Mouse (Mus musculus): ENCODE measurements around the gene Xrn2. TPM values are rescaled to one million over a fixed set of nuclear protein-coding genes. Genes with fewer than 3 reads are reported as not detected.

The Xrn2 gene
- polyA plus RNA-seq, 1 experiment from 2014 or later = 30.7 TPM

DNA sequence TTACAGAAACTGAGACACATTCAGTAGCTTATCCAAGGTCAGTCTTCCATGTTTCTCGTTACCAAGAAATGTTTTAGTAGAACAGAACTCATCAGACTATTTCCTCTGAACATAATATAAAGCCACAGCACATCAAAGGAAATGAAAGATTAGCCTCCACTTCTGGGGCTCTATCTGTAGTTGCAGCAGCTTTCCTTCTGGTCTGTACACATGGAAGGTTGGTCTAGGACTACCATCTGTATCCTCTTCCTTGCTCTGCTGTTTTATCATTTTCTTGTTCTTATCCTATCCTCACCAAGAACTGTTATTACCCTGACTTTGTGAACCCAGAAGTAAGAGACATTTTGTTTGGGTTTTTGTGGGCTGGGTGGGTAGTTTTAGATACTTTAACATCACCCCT, 57.5 kb downstream of the Xrn2 start:
- Histone ChIP-seq H3K4me1 (ENCODE audit: insufficient read depth) (no peaks in the 10 kb centered on the region; the same call in 1 of the 2 replicates), H3K4me2 (ENCODE audit: low read depth, low read length) (no peak overlapping the region), H3K36me3 (replicated peaks; ENCODE audit: insufficient read depth, low read length) (peaks cover 19% of the 10 kb centered on the region), H3K27me3 (ENCODE audit: insufficient read depth, low read length) (no peaks in the 10 kb centered on the region), H3K27ac (ENCODE audit: low read depth) (no peak overlapping the region), H3K4me3 (ENCODE audit: low read depth, low read length) (no peak overlapping the region), H3K9ac (replicated peaks) (no peak overlapping the region), H3K9me3 (ENCODE audit: low read length) (no peaks in the 10 kb centered on the region)
- no peak for ATAC-seq
- 68% methylated on average over 1 of the region's 1 CpGs for WGBS (ENCODE audit: insufficient replicate concordance)
- DNase-seq = no peak
- TF ChIP-seq EP300 (IDR thresholded peaks at IDR 0.05; ENCODE audit: low read depth) (no peak), CTCF (IDR thresholded peaks at IDR 0.05; ENCODE audit: low read depth) (no peak)

DNA sequence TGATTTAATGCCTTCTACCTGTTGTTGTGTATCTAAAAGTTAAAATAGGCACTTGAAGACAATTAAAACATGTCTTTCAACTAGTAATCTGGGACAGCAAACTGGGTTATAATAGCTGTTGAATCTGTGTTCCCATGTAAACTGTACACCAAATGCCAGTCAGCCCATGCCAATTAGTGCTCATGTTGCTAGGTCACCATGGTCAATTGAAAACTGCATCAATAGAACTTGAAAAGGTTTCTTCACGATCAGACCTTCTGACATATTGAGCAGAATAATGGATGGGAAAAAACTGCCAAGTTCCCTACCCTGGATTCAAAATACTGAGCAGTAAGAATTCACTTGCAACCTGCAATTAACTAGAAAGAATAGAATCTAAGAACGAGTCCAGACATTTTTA, 61.2 kb downstream of the Xrn2 start:
- H3K4me1 ChIP-seq (ENCODE audit: insufficient read depth) = no peaks in the 10 kb centered on the region
- peaks cover 32% of the 10 kb centered on the region for H3K36me3 ChIP-seq (replicated peaks; ENCODE audit: insufficient read depth, low read length)
- no peak overlapping the region for H3K4me2 ChIP-seq (ENCODE audit: low read depth, low read length)
- H3K27me3 ChIP-seq (ENCODE audit: insufficient read depth, low read length) = no peaks in the 10 kb centered on the region
- no peak overlapping the region for H3K9ac ChIP-seq (replicated peaks)
- H3K4me3 ChIP-seq (ENCODE audit: low read depth, low read length) = no peak overlapping the region
- TF ChIP-seq EP300 (IDR thresholded peaks at IDR 0.05; ENCODE audit: low read depth) = no peak
- no peak for TF ChIP-seq CTCF (IDR thresholded peaks at IDR 0.05; ENCODE audit: low read depth)
- H3K9me3 ChIP-seq (ENCODE audit: low read length) = no peaks in the 10 kb centered on the region
- H3K27ac ChIP-seq (ENCODE audit: low read depth) = no peak overlapping the region
- 82% methylated on average over 2 of the region's 2 CpGs for WGBS (ENCODE audit: insufficient replicate concordance)
- no peak for ATAC-seq
- no peak for DNase-seq

DNA sequence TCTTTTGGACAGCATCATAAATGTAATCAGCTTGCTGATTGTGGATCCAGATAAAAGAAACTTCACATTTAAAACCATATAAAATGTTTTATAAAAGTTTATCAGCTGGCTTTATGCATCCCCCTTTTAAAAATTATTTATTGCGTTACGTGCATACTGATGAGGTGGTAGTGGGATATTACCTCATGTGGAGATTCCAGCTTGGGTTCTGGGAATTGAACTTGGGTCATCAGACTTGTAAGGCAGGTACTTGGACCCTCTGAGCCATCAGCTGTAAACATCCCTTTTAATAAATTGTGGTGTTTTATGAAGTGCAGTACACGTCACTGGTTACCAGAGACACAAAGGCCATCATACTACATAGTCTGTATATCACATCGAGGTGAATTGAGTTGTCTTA, 61.6 kb downstream of the Xrn2 start:
- H3K36me3 ChIP-seq (replicated peaks; ENCODE audit: insufficient read depth, low read length) = peaks cover 32% of the 10 kb centered on the region
- H3K4me3 ChIP-seq (ENCODE audit: low read depth, low read length) = no peak overlapping the region
- H3K4me1 ChIP-seq (ENCODE audit: insufficient read depth) = no peaks in the 10 kb centered on the region
- H3K27me3 ChIP-seq (ENCODE audit: insufficient read depth, low read length) = no peaks in the 10 kb centered on the region
- no peak overlapping the region for H3K27ac ChIP-seq (ENCODE audit: low read depth)
- DNase-seq (no peak), ATAC-seq (no peak)
- no peak overlapping the region for H3K9ac ChIP-seq (replicated peaks)
- TF ChIP-seq EP300 (IDR thresholded peaks at IDR 0.05; ENCODE audit: low read depth) (no peak), CTCF (IDR thresholded peaks at IDR 0.05; ENCODE audit: low read depth) (no peak)
- 87% methylated on average over 4 of the region's 4 CpGs for WGBS (ENCODE audit: insufficient replicate concordance)
- no peak overlapping the region for H3K4me2 ChIP-seq (ENCODE audit: low read depth, low read length)
- no peaks in the 10 kb centered on the region for H3K9me3 ChIP-seq (ENCODE audit: low read length)

DNA sequence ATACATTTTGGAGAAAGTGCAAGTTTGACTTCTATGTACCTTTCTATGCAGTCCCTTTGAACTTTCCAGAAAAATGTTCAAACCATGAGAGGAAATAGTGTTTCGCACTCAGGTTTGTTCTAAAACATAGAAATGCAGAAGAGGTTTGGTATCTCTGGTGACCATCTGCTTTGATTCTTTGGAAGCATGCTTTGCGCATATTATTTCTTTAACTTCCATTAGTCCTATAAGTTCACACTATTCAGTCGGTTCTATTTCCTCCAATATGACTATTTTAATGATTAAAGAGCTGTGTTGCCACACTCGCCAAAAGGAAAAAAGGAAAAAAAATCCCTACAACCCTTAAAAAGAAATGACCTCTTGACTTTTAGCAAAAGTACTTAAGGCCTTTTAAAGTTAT, 69.6 kb downstream of the Xrn2 start:
- TF ChIP-seq EP300 (IDR thresholded peaks at IDR 0.05; ENCODE audit: low read depth) (no peak), CTCF (IDR thresholded peaks at IDR 0.05; ENCODE audit: low read depth) (no peak)
- Histone ChIP-seq H3K9ac (replicated peaks) (no peak overlapping the region), H3K27ac (ENCODE audit: low read depth) (no peak overlapping the region), H3K27me3 (ENCODE audit: insufficient read depth, low read length) (peaks cover 58% of the 10 kb centered on the region), H3K4me3 (ENCODE audit: low read depth, low read length) (no peak overlapping the region), H3K4me2 (ENCODE audit: low read depth, low read length) (no peak overlapping the region), H3K4me1 (ENCODE audit: insufficient read depth) (peaks cover 5% of the 10 kb centered on the region; the same call in 1 of the 2 replicates), H3K9me3 (ENCODE audit: low read length) (no peaks in the 10 kb centered on the region), H3K36me3 (replicated peaks; ENCODE audit: insufficient read depth, low read length) (peaks cover 9% of the 10 kb centered on the region; the same call in 1 of the 2 replicates)
- no peak for ATAC-seq
- no peak for DNase-seq
- WGBS (ENCODE audit: insufficient replicate concordance) = 59% methylated on average over 4 of the region's 4 CpGs

DNA sequence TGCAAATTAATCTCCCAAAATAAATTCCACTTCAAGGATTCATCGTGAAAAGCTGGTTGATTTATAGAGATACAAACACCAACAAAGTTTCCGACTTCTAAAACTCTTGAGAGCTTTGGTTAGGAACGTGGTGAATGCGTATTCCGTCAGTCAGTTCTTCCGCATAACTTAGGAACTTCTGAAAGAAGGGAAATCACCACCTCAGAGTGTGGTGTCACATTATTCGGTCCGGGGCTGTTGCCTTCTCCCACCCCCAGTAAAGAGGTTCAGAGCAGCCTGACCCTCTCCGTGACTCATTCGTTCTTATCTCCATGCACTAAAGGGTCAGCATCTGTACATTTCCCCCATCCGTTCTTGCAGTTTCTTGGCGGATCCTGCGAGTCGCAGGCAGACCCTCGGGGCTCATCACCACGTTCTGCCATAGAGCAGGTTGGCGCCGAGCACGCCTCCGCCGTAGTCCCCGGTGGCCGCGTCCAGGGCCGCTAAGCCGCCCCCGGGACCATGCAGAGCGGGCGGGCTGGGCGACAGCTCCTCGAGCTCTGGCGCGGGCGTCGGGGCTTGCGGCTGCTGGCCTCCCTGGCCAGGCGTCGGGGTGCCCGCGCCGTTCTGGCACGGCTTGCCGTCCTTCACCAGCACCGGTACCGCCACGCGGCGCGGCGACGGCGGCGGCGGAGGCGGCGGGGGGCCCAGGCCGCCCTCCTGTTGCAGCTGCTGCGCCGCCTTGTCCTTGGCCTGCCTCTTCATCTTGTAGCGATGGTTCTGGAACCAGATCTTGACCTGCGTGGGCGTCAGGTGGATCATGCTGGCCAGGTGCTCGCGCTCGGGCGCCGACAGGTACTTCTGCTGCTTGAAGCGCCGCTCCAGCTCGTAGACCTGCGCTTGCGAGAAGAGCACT, 70.9 kb downstream of the Xrn2 start:
- DNase-seq = peak; percentile 30

DNA sequence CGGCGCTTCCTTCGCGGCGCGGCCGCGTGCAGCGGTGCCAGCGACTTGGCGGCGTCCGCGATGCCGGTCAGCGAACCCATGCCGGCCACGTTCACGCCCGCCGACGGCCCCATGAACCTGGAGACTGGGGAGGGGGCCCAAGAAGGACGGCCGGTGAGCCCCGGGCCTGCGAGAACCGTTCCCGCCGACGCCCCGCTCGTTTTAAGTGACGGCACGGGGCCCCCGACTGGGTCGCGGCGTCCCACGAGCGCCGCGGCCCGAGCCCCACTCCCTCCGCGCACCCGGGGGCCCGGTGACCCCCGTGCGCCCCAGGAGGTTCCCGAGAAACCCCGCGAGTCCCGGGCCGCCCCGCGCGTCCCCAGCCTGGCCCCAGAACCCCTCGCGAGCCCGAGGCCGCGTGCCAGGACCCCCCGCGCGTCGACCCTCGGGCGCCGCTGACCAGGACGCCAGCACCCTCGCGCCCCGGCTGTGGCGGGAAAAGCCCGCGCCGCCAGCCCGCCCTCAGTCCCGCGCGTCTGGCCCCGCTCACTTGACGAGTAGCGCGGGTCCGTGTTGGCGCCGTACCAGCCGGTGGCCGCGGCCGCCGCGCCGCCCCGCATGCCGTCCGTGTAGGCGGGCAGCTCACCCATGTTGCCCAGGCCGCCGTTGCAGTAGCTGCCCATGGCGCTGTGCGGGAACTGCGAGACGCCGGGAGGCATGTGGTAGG, 71.7 kb downstream of the Xrn2 start:
- Histone ChIP-seq H3K4me3 (ENCODE audit: low read depth, low read length) (peak overlapping the region; percentile 43), H3K27me3 (ENCODE audit: insufficient read depth, low read length) (peaks cover 66% of the 10 kb centered on the region), H3K9ac (replicated peaks) (no peak overlapping the region), H3K27ac (ENCODE audit: low read depth) (no peak overlapping the region), H3K4me2 (ENCODE audit: low read depth, low read length) (peak overlapping the region; percentile 66), H3K36me3 (replicated peaks; ENCODE audit: insufficient read depth, low read length) (no peaks in the 10 kb centered on the region), H3K9me3 (ENCODE audit: low read length) (no peaks in the 10 kb centered on the region), H3K4me1 (ENCODE audit: insufficient read depth) (peaks cover 5% of the 10 kb centered on the region; the same call in 1 of the 2 replicates)
- TF ChIP-seq CTCF (IDR thresholded peaks at IDR 0.05; ENCODE audit: low read depth) (no peak), EP300 (IDR thresholded peaks at IDR 0.05; ENCODE audit: low read depth) (no peak)
- DNase-seq (peak; percentile 21), ATAC-seq (0 out of 2 replicates have a peak, but pooled peaks have one; percentile 50)
- 2% methylated on average over 75 of the region's 106 CpGs for WGBS (ENCODE audit: insufficient replicate concordance)

More for the DNA sequence above, 70.9 kb downstream of the Xrn2 start:
- no peaks in the 10 kb centered on the region for H3K9me3 ChIP-seq (ENCODE audit: low read length)
- peak; percentile 23; the same call in 1 of the 2 replicates for ATAC-seq
- H3K4me1 ChIP-seq (ENCODE audit: insufficient read depth) = peaks cover 5% of the 10 kb centered on the region; the same call in 1 of the 2 replicates
- no peaks in the 10 kb centered on the region for H3K36me3 ChIP-seq (replicated peaks; ENCODE audit: insufficient read depth, low read length)
- no peak overlapping the region for H3K27ac ChIP-seq (ENCODE audit: low read depth)
- WGBS (ENCODE audit: insufficient replicate concordance) = 1% methylated on average over 61 of the region's 72 CpGs
- no peak overlapping the region for H3K9ac ChIP-seq (replicated peaks)
- H3K27me3 ChIP-seq (ENCODE audit: insufficient read depth, low read length) = peaks cover 66% of the 10 kb centered on the region
- peak overlapping the region; percentile 66; the same call in 1 of the 2 replicates for H3K4me2 ChIP-seq (ENCODE audit: low read depth, low read length)
- TF ChIP-seq EP300 (IDR thresholded peaks at IDR 0.05; ENCODE audit: low read depth) (no peak), CTCF (IDR thresholded peaks at IDR 0.05; ENCODE audit: low read depth) (no peak)
- peak overlapping the region; percentile 43; the same call in 1 of the 2 replicates for H3K4me3 ChIP-seq (ENCODE audit: low read depth, low read length)

Data from liver, postnatal 0 days (tissue).